Mouse (Mus musculus) testis, adult 2 months (tissue): ENCODE data around the gene Faap20. TPM values are rescaled to one million over a fixed set of nuclear protein-coding genes. Genes with fewer than 3 reads are reported as not detected.
A peak's percentile ranks its signal among the peaks of the same experiment; 100 is the strongest.

ENCODE experiments used
- H3K27ac ChIP-seq: fragments of 200-500 bp; 2 replicates; pipeline ENCODE4 v1.5.1; 2012; ENCODE audit warnings: low read depth, low read length; ENCODE audit not compliant: control insufficient read depth, insufficient read depth
- H3K27me3 ChIP-seq: fragments of 200-500 bp; 2 replicates; pipeline ENCODE4 v1.6.1; 2012; ENCODE audit warnings: mild to moderate bottlenecking, low read length, moderate library complexity; ENCODE audit not compliant: control insufficient read depth, insufficient read depth
- H3K36me3 ChIP-seq: fragments of 200-500 bp; 2 replicates; pipeline ENCODE4 v1.6.1; 2012; ENCODE audit warnings: mild to moderate bottlenecking, low read length; ENCODE audit not compliant: control insufficient read depth, insufficient read depth
- H3K4me1 ChIP-seq: fragments of 200-500 bp; 2 replicates; pipeline ENCODE4 v1.6.1; 2012; ENCODE audit warnings: low read length; ENCODE audit not compliant: control insufficient read depth, insufficient read depth
- H3K4me3 ChIP-seq: fragments of 200-500 bp; 2 replicates; pipeline ENCODE4 v1.5.1; 2012; ENCODE audit warnings: low read depth, mild to moderate bottlenecking, low read length, moderate library complexity, mixed read lengths; ENCODE audit not compliant: control insufficient read depth
- CTCF ChIP-seq: fragments of 200-500 bp; IDR thresholded peaks from 2 replicates; pipeline ENCODE4 v1.5.1; 2012; ENCODE audit warnings: low read depth, mild to moderate bottlenecking, inconsistent platforms, low read length, moderate library complexity; ENCODE audit not compliant: control insufficient read depth, insufficient read depth, insufficient replicate concordance
- POLR2A ChIP-seq: fragments of 200-500 bp; IDR thresholded peaks from 2 replicates; pipeline ENCODE4 v1.6.1; 2012; ENCODE audit warnings: low read depth, mild to moderate bottlenecking, inconsistent platforms, low read length, moderate library complexity; ENCODE audit not compliant: control insufficient read depth
- polyA plus RNA-seq: library from polyadenylated mRNA; depleted of rRNA; stranded (reverse); fragments of >200 nt; gene quantifications from 2 replicates; pipeline ENCODE4 v1.2.3, GENCODE M21; 2012; rRNA removed

The Faap20 gene
- 12.4 and 12.7 TPM in 2 replicates for polyA plus RNA-seq

DNA sequence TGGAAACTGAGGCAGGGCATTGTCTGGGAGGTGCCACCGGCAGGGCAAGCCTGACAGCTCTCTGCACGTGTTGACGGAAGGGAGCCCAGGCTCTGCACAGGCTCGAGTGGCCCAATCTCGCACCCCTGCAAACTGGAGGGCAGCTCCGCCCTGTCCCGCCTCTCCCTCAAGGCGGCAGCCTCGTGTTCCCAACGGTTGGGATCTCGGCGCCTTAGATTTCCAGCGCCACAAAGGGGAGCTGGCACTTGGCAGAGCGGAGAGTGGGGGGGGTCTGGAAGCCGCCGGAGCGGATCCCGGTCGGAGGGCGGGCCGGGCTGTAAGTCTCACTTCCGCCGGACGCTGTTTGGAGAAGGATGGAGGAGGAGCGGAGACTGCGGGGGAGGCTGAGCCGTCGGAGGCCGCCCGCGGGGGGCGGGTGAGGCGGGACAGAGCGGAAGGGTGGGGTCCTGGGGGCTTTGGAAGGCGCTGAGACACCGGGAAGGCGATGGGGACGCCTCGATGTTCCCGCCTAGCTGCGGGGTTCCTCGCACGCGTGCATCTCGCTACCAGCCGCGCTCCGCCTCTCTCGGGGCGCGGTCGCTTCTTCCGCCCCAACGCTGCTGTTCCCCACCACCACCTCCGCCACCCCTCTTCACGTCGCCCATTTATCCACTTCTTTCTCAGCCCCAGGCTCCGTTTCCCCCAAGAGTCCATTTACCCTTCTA, at the start of gene Faap20:
TSS of gene Faap20 (plus strand) at position 155 of the 704 bp plus-strand sequence.
- Histone ChIP-seq H3K36me3 (no peaks in the 10 kb centered on the region), H3K27ac (peak within 1 kb of the TSS; percentile 51), H3K4me1 (peaks cover 5% of the 10 kb centered on the region), H3K27me3 (no peaks in the 10 kb centered on the region), H3K4me3 (peak within 1 kb of the TSS; percentile 85)
- TF ChIP-seq POLR2A, result peak; percentile 53; the same call in 1 of the 2 replicates
- no peak for TF ChIP-seq CTCF

DNA sequence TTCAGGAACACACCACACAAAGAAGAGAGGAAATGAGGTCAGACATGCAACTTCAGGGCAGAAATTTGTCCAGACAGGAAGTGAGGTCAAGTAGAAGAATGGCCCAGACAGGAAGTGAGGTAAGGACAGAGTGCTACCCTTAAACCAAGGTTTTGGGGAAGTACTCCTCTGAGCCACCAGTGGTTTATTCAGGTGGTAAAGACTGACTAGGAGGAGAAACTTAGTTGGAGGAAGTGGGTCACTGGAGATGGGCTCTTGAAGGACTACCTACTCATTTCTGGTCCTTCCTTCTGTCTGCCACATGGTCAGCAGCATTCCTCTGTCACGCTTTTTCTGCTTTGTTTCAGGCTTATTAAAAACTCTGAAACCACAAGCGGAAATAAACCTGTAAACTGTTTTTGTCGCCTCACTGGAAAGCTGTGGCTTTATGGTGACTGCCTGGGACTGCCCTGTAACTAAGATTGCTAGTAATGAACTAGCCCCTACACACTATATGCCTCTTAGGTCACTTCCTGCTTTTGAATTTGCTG, 48.7 kb upstream of the Faap20 start:
- Histone ChIP-seq H3K27me3 (no peaks in the 10 kb centered on the region), H3K27ac (no peak overlapping the region), H3K4me1 (peaks cover 10% of the 10 kb centered on the region), H3K36me3 (no peaks in the 10 kb centered on the region), H3K4me3 (no peak overlapping the region)
- TF ChIP-seq CTCF (no peak), POLR2A (no peak)

DNA sequence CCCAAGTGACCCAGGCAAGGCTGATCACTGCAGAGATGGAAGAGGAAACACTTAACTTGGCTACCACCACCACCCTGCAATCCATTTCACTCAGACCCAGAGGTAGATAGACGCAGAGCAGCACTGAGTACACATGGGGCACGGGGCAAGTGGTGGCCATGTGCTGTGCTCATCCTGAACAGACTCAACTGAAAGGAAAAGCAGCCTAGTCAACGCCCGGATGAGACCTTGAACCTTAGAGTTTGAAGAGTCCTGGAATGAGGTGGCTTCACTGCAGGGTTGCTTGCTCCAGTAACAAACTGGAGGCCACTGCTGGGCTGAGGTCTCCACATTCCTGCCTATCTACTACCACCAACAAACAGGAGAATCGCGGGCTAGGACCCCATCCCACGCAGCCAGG, 47.8 kb upstream of the Faap20 start:
- Histone ChIP-seq H3K36me3 (no peaks in the 10 kb centered on the region), H3K4me1 (peaks cover 11% of the 10 kb centered on the region), H3K27me3 (no peaks in the 10 kb centered on the region), H3K4me3 (no peak overlapping the region), H3K27ac (no peak overlapping the region)
- TF ChIP-seq POLR2A (no peak), CTCF (no peak)

DNA sequence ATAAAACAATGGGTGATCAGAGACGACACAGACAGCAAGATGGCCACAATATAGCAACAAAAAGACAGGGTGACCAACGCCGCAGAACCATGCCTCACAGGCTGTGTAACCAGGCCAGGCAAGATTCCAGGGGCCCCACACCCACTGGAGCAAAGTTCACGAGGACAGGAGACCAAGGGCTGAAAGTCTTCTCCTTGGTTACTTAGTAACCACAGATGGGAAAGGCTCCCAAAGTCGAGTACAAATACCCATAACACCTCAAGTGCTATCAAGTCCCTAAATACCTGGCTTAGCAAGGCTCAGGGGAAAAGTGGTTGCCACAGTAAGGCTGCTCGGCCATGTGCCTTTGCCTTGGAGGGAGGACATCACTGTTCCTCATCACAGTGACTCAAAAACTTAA, 43.7 kb upstream of the Faap20 start:
- Histone ChIP-seq H3K4me1 (peaks cover 11% of the 10 kb centered on the region), H3K36me3 (no peaks in the 10 kb centered on the region), H3K27ac (no peak overlapping the region), H3K27me3 (no peaks in the 10 kb centered on the region), H3K4me3 (no peak overlapping the region)
- TF ChIP-seq CTCF (no peak), POLR2A (no peak)

DNA sequence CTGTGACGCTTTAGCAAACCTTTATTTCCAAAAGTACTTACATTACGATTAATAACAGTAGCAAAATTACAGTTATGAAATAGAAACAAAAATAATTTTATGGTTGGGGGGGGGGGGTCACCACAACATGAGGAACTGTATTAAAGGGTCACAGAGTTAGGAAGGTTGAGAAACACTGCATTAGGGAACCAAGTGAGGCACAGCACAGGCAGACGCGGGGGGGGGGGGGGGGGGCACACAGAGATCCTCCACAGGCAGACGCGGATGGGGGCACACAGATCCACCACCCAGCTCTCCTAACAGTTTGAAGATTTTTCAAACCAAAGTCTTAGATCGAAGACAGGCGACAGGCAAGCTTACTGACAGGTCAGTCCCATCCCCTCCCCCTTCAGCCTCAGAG, 43.1 kb upstream of the Faap20 start:
- peaks cover 11% of the 10 kb centered on the region for H3K4me1 ChIP-seq
- TF ChIP-seq POLR2A, result no peak
- no peak for TF ChIP-seq CTCF
- no peaks in the 10 kb centered on the region for H3K27me3 ChIP-seq
- H3K27ac ChIP-seq, result no peak overlapping the region
- no peak overlapping the region for H3K4me3 ChIP-seq
- no peaks in the 10 kb centered on the region for H3K36me3 ChIP-seq

DNA sequence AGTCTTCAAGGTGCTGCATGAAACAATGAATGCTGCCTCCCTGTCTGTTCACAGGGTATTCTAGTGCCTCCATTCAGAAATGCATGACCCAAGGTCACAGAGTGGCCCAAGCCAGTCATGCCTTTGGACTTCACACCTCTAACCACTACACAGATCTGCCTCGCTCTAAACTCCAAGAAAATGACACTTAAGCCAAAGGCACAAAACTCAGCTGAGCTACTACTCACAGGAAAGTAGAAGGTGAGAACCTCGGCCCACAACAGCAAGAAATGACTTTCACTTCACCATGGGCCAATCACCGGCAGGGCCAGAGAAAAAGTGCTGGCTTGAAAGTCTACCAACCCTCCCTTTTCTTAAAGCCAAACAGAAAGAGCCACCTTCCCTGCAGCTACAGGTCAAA, 41.8 kb upstream of the Faap20 start:
- TF ChIP-seq POLR2A (no peak), CTCF (no peak)
- Histone ChIP-seq H3K27me3 (no peaks in the 10 kb centered on the region), H3K4me3 (no peak overlapping the region), H3K27ac (no peak overlapping the region), H3K36me3 (no peaks in the 10 kb centered on the region), H3K4me1 (peaks cover 8% of the 10 kb centered on the region)

DNA sequence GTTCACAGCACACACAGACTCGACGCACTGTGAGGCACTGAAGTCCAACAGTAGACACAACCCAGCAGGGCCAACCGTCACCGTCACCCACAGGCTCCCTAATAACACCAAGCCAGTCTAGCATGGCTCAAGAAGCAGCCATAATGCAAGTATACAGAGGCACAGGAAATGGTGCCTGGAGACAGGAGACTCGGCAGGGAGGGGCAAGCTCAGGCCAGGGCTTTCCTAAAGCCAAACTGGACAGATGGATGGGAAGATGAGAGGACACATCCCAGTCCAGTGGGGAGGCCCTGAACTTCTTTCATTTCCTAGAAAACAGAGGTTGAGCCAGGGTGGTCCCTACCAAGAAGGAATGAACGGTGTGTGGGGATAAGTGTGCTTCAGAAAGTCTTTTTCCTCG, 41.0 kb upstream of the Faap20 start:
- no peaks in the 10 kb centered on the region for H3K27me3 ChIP-seq
- H3K4me1 ChIP-seq, result peaks cover 8% of the 10 kb centered on the region
- no peaks in the 10 kb centered on the region for H3K36me3 ChIP-seq
- no peak for TF ChIP-seq POLR2A
- TF ChIP-seq CTCF, result no peak
- no peak overlapping the region for H3K27ac ChIP-seq
- no peak overlapping the region for H3K4me3 ChIP-seq

DNA sequence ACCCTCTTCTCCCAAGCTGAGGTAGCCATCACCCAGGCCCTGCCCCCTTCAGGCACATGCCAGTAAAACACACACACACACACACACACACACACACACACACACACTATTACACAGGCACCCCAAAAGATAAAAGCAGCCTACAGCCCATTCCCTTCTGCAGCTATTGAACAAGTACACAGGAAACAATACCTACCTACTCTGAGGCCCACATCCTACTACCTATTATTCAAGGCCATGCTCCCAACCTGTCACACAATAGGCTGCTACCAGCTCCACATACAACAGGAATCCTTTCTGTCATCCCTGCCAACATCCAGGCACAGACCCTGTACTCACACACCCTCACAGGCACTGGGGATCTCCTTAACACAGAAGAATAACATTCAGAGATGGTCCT, 40.5 kb upstream of the Faap20 start:
- Histone ChIP-seq H3K36me3 (no peaks in the 10 kb centered on the region), H3K4me1 (peaks cover 8% of the 10 kb centered on the region), H3K4me3 (no peak overlapping the region), H3K27me3 (no peaks in the 10 kb centered on the region), H3K27ac (no peak overlapping the region)
- TF ChIP-seq CTCF (no peak), POLR2A (no peak)
